Mouse (Mus musculus) frontal cortex, postnatal 14 days (tissue): ENCODE measurements at regions not wholly inside any gene's neighbourhood (a gene's known extent, or its start where the extent isn't known, plus 50 kb on each side); places are given as distances from the start of the nearest gene placed in this dataset.

Experiments
- DNase-seq, 2 experiments: peaks; one replicate each; pipeline ENCODE4 v3.0.0; 2022; ENCODE audit warnings: low spot score in 2 of 2

DNA sequence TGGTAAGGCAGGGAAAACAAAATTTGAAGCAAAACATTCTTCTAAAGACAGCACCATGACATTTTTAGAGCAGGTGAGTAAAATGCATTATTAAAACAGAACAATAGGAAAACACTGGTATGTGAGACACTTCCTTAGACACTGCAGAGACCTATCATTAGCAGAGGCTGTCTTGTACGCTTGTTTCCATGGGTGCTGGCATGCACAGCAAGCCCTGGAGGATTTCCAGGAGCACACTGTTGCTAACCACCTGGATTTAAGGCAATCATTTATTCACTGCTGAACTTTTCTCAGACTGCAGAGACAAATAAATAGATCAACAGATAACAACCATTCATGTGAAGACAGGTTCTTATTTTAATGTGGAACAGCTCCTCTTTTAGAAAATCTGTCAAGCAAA is 127.7 kb downstream of the Pros1 start:
- no peak for DNase-seq

DNA sequence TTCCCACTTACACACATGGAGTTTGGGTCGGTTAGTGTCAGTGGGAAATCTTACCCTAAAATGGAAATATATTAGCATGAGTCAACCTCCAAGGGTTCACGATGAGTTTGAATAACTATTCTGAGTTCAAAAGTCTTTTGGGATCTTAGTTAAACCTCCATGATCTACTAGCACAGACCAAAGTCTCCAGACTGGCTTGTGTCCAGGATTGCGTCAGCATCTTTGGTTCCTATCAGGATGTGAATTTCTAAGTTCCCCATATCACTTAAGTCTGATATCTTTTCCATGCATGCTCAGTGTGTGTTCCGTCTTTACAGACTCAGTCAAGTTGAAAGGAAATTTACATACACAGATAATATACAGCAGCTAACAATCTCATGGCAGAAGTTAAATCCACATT is 128.5 kb downstream of the Pros1 start:
- no peak for DNase-seq

- DNase-seq = no peak
Measured at GRCm38 (mm10) chr16:62995555-62995954, 141.4 kb downstream of the Pros1 start.

DNA sequence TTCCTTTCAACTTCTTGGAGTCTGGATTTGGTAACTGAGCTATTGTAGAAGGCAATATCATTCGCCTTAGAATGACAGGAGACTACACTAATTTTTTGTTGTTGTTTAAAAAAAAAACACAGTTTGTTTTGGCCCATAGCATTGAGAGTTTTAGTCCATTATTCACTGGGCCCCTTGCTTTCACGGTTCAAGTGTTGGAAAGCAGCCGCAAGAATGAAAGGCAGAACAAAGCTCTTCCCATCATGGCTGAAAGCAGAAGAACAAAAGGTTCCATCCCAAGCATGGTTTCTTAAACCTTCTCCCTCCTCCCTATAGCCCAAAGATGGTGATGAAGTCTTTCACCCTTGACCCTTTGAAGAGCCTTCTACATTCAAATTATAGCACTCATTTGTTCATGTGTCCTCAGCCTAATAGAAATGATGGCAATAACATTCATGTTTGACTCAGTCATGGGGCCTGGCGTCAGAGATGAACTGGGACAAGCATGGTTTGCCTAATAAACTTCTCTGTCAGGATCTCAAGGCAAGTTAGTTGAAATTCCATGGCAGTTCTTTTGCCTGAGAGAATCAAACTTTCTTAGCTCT is 157.1 kb downstream of the Pros1 start:
- no peak for DNase-seq

- DNase-seq = no peak
Measured at GRCm38 (mm10) chr16:63014453-63014852, 160.3 kb downstream of the Pros1 start.

GRCm38 (mm10) chr16:63016144-63016543 is 162.0 kb downstream of the Pros1 start:
- DNase-seq = no peak

DNA sequence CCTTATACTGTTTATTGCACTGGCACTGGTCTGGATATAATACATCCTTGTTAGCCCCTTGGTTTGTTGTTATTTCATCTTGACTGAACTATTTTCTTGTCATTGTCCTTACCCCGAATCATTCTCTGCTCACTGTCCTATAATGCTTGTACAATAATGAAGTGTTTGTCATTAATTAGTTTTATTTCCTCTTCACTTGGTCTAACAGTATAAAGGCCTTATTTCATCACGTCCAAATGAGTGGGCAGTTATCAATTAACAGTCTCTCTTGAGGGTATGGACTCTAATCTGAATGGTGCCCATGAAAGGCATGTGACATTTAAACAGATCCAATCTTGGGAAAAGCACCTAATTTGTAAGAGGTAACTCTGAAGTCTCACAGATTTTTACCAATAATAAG is 162.6 kb downstream of the Pros1 start:
- no peak for DNase-seq

DNA sequence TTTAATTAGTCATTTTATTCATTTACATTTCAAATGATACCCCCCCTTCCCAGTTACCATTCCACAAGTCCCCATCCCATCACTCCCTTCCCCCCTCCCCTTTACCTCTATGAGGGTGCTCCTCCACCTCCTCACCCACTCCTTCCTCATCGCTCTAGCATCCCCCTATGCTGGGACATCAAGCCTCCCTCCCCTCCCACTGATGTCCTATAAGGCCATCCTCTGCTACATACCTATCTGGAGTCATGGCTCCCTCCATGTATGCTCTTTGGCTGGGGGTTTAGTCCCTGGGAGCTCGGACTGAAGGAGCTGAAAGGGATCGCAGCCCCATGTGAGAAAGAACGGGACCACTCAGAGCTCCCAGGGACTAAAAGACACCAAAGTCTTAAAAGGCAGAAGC is 176.3 kb downstream of the Pros1 start:
- DNase-seq = no peak

DNA sequence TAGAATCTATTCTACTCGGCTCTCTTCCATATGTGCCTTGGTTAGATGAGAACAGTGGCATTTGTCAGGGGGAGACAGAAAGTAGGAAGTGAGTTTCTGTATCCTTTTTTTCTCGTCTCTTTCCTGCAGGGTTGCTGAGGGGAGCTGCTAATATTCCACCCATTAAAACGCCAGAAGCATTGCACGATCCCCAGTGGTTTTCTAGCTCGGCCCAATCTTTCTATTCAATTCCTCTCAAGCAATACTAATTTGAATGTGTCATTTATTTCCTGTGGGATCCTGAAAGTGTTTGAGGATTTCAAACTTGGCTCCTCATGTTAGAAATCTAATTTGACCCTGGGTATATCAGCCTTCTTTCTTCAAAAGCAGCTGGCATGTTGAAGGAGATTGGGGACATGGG is 176.9 kb downstream of the Pros1 start:
- no peak for DNase-seq

- DNase-seq = no peak
Measured at GRCm38 (mm10) chr16:63031802-63032201, 177.7 kb downstream of the Pros1 start.

DNA sequence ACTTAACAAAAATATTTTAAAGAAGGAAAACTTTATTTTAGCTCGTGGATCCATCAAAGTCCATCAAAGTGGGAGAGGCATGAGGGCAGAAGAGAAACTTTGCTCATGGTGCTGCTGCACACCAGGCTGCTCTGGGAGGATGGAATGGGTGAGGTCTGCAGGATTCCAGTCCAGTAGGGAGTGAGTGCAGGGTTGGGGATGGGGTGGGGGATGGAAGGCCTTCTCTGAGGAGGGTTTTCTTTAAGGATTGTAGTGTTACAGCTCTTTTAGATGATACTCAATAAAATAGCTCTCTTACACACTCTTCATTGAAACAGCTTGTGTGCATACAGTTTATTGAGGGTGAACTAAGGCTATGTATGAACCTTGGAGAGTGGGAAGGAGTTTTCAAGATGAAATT is 195.0 kb downstream of the Pros1 start:
- no peak for DNase-seq

- DNase-seq = no peak
Measured at GRCm38 (mm10) chr16:63062883-63063282, 208.8 kb downstream of the Pros1 start.

DNA sequence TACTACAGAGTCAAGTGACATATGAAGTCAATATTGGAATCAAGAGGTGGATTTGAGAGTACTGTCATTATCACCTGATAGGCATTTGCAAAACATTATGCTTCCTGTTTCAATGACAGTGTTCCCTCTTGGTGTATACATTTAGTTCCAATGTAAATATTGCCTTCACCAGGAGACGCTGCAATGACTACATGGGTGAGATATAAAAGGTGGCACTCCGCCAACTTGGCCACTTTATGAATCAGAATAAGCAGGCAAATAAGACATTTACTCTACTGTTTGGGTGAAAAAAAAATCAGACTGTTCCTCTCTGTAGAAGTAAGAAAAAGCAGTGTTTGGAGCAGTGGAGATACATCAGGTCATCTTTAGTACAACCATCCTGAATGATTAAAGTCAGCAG is 215.9 kb downstream of the Pros1 start:
- DNase-seq = no peak

DNA sequence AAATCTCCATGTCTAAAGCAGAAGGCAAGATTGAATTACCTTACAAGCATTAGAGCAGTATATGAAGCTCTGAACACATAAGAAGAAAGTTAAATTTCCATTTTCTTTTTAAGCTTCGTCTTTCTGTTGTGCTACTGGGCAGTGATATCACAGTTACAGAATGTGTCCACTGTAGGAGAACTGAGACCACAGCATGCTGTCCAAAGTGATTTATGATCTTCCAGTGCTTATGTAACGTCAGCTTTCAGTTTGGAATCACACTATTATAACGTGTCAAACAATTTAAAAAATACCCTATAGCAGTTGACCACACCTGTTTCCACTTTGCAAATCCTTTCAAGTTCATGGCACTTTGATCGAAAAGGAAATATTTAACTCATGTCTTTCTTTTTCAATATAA is 221.7 kb downstream of the Pros1 start:
- DNase-seq = no peak

- no peak for DNase-seq
Measured at GRCm38 (mm10) chr16:63081383-63081782, 227.3 kb downstream of the Pros1 start.

DNA sequence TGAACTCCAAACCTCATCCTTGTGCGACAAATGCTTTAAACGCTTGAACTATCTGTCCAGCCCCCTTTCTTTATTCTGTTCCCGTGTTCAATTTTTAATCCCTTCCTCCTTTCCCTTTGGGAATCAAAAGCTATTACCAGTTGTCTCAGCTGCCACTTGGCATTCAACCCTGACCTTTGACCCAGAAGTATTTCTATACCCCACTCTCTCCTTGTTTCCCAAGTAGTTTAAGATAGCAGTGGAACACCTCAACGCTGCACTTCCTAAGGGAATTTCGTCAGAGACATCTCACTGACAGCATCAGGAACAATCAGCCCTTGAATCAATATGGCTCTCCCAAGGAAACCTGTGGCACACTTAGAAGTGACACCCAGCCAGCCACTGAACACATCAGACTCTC is 229.1 kb downstream of the Pros1 start:
- DNase-seq = no peak

DNA sequence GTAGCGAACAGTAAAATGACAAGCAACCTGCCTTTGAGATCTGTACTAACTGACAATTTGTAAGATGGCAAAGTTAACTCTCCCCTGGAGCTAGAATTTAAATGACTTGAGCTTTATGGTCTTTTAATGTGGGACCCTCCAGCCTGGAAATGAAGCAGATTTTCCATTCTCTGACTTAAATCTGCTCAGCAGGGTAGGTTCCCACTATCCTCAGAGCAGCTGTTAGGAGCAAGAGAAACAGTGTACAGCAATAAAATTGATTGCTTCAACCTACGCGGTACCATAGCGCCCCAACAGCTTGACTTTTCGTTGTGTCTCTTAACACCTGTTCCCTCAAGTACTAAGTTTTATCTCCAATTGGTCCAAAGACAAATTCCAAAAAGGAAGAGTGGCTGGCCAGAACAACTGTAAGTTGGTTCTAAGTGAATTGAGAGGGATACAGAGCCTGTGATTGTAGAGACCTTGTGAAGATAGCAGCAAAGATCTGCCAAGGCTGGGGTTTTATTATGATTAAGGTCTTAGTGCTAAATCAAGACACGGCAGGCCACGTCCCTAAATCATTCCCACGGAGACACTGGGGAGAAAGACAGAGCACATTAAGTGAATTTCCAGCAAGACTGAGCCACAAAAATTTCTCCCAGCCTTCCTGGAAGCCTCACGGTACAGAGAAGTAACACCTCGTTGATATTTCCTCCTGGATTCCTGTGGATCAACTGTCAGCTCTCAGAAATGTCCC is 230.1 kb downstream of the Pros1 start:
- no peak for DNase-seq

DNA sequence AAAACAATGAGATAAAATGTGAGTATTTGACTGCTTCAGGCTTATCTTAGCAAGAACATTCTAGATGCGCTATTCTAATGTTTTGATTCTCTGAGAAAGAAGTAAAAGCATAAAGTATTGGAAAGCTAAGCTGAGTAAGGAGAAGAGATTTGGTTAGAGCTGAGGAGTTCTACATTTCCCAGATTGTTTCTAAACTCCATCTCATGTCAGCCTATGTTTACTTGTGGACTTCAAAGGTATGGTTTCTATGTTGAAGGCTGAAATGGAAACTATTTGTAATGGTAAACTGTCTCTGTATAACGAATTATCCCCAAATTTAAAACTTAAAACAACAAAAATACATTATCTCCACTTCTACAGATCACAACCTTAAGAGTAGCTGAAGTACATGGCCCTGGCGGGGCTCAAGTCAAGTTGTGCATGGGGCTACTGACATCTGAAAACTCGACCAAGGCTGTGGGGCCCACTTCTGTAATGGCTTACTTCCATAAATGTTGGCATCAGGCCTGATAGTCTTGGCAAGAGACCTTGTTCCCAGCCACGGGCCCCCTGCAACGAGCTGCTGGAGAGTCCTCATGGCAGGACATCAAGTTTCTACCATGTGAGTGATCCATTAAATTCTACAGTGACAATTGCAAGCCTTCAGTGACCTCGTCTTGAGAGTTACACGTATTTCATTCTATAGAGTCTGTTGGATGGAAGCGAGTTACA is 232.1 kb downstream of the Pros1 start:
- no peak for DNase-seq

GRCm38 (mm10) chr16:63091471-63092300 is 237.6 kb downstream of the Pros1 start:
- DNase-seq = no peak

DNA sequence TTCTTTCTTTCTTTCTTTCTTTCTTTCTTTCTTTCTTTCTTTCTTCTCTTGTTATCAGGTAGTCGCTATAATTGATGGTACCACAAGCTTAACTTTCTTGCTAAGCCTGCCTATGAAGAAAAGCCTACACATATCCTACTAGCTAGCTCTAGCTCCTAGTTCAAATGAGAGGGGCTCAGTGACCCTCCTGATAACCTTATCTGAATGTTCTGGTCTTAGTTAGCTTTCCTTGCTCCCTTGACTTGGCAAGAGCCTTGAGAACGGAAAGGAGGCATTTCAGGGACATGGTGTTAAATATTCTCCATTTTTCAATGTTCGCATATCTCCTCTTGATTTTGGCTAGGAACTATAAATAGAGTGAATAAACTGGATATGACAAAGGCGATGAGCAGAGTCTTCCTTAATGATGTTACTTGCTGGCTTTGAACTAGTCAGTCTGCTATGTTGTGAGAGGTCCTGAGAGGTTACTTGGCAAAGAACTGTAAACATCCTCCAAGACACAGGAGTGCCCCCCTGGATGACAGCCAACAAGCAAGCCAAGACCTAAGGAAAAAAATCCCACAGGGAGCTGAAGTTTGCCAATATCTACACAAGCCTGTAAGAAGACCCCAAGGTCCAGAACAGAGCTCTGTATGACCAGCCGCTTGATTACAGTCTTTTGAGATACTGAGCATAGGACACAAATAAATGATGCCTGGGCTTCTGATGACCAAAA is 240.2 kb downstream of the Pros1 start:
- DNase-seq = no peak

DNA sequence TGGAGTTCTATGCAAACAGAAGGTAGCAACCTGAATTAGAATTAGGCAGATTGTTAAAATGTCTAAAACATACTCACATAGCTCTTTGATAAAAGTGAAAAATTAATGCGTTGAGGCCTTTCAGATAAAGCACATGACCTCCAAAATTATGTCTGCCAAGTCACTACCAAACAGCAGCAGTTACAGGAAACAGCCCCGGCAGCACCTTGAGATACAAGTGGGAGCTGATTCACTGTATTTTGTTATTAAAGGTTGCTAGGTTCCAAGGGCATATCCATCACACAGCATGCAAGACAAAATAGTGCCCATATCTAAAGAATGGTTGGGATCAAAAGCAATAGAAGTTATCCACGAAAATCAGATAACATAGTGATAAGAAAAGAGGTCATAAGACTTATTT is 248.3 kb downstream of the Pros1 start:
- DNase-seq = no peak

DNA sequence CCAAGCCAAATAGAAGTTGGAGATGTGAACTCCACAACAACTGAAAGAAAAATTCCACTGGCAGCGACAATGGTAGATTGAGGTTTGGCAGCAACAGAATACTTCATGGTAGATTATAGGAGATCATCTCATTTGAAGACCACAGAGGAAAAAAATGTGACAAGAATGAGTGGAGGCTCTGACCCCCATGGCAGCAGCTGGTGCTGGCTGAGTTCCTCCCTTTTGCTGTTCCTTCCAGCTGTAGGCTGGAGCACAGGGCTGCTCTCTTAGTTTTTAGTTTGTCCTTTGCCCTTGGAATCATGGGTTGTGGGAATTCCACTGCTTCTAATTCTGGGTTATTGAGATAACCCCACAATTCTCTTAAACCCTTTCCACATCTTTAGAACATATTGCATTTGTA is 248.8 kb downstream of the Pros1 start:
- DNase-seq = no peak
